Mouse (Mus musculus) heart, postnatal 14 days (tissue): Measurements from ENCODE around the gene Fgf11. TPM values are rescaled to one million over a fixed set of nuclear protein-coding genes. Genes with fewer than 3 reads are reported as not detected.

Experiments
- DNase-seq, 2 experiments: peaks; one replicate each; pipeline ENCODE4 v3.0.0; 2021 to 2022
- intact Hi-C: fragments of 180-260 bp; cut with DNase I; formaldehyde crosslinking; loops from one replicate; pipeline ENCODE4 v1.15.1; 2025
- total RNA-seq, 2 experiments: library from RNA; stranded (reverse); gene quantifications; 2 replicates each; pipeline ENCODE4 v1.2.3; 2021

Fgf11 gene
- total RNA-seq, 2 experiments from 2014 or later = 2.6 to 2.8 TPM

DNA sequence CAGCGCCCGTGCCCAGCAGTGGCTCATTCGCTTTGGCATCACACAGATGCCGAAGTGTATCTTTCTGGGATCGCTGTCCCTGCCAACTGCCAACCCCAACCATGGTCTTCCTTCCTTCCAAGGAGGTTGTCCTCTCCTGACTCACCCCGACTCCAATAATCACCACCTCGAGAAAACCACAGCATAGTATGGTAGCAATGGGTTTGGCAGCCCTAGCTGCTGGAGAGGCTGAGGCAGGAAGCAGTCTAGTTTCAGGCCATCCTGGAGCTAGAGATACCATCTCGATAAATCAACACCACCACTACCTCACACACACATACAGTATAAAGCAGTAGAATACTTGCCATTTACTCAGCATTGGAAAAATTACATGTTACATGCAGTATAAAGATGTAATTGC, 17.2 kb upstream of the Fgf11 start:
- intact Hi-C loops = no loop called here

GRCm38 (mm10) chr11:69818365-69818764, 16.7 kb upstream of the Fgf11 start, which contains the start of gene Spem2:
TSS of gene Spem2 (minus strand) at chr11:69818465.
- intact Hi-C loops = no loop called here
- DNase-seq = no peak

More for the DNA sequence above, 17.2 kb upstream of the Fgf11 start:
- DNase-seq = no peak

GRCm38 (mm10) chr11:69816520-69816919, 14.9 kb upstream of the Fgf11 start:
- intact Hi-C loops = no loop called here
- DNase-seq = no peak

DNA sequence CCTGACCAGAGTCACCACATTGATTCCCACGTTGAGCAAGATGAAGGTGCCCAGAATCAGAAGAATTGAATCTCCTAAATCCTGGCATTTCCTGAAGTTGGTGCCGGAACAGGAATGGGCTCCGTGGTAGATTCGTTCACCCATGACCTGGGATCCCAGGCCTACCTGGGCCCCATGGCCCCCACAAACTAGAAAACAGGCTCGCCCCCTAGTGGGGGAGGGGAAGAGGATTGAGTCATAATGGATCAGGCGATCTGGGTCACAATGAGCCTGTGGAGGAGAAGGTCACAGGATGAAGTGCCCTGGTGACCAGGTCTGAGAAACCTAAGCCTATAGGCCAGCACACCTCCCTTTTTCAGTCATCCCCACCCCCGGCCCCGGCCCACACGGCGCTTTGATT, 13.5 kb upstream of the Fgf11 start, which contains the start of gene Gm39566:
Gene Gm39566 (minus strand): TSS at position 144 of the 400 bp plus-strand sequence.
- DNase-seq = no peak
- intact Hi-C loops = no loop called here

- intact Hi-C loops = no loop called here
Observed at GRCm38 (mm10) chr11:69810280-69810679, 8.6 kb upstream of the Fgf11 start.

GRCm38 (mm10) chr11:69807641-69808040, 6.0 kb upstream of the Fgf11 start:
- intact Hi-C loops = no loop called here
- no peak for DNase-seq

More at GRCm38 (mm10) chr11:69810280-69810679, 8.6 kb upstream of the Fgf11 start:
- DNase-seq = no peak

DNA sequence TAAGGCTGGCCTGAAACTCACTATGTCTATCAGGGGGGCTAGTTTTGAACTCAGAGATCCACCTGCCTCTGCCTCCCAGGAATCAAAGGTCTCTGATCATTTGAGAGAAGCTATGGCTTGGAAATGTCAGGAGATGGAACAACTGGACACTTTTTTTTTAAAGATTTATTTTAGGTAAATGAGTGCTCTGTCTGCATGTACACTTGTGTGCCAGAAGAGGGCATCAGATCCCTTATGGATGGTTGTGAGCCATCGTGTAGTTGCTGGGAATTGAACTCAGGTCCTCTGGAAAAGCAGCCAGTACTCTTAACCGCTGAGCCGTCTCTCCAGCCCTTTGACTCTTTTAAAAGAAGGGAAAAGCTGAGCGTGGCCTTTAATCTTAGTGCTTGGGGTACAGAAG, 4.7 kb upstream of the Fgf11 start:
- intact Hi-C loops = no loop called here
- no peak for DNase-seq

DNA sequence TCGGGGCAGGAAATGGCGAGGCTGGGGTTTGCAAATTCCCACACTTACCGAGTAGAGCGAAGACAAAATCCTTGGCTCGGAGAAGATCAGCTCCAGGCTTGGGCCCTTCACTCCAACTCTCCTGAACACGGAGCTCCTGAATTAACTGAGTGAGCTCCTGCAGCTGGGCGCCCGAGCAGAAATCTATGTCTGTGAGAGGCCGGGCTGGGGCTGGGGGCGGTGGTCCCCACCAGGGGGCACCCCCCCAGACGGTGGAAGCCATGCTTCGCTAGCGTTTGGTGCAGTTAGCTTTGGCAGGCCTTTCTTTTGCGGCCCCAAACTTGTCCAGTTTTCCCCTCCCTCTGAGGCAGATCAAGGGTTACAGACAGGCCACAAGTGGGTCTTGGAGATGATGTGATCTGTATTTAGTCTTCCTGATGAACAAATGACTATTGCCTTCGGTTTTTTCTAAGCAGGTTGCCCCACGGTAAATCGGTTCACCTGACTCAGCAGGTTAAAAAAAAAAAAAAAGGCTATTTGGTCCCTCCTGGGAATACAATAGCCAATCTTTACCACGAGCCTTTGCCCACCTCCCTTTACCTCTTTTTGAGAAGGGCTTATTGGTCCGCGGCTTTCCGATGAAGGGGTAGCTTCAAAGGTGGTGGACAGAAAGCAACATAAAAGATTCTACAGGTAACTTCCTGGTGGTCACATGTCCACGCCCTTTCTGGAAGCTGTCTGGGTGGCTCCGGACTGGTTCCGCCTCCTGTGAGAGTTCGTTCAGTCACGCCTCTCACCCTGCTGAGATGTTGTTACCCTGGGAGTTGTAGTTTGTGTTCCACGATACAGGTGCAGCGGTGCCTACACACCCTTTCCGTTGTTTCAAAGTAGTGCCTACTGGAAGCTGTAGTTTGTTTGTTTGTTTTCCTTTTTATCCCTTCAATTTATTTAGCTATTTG, 3.6 kb upstream of the Fgf11 start, which contains the start of gene Tmem102:
Gene Tmem102 (minus strand): TSS at position 653 of the 938 bp plus-strand sequence.
- intact Hi-C loops = no loop called here
- DNase-seq = peak in 1 of 2 experiments; percentile 19

- DNase-seq = peak in 1 of 2 experiments; percentile 46
- intact Hi-C loops = no loop called here
Observed at GRCm38 (mm10) chr11:69804652-69804940, 2.9 kb upstream of the Fgf11 start.

DNA sequence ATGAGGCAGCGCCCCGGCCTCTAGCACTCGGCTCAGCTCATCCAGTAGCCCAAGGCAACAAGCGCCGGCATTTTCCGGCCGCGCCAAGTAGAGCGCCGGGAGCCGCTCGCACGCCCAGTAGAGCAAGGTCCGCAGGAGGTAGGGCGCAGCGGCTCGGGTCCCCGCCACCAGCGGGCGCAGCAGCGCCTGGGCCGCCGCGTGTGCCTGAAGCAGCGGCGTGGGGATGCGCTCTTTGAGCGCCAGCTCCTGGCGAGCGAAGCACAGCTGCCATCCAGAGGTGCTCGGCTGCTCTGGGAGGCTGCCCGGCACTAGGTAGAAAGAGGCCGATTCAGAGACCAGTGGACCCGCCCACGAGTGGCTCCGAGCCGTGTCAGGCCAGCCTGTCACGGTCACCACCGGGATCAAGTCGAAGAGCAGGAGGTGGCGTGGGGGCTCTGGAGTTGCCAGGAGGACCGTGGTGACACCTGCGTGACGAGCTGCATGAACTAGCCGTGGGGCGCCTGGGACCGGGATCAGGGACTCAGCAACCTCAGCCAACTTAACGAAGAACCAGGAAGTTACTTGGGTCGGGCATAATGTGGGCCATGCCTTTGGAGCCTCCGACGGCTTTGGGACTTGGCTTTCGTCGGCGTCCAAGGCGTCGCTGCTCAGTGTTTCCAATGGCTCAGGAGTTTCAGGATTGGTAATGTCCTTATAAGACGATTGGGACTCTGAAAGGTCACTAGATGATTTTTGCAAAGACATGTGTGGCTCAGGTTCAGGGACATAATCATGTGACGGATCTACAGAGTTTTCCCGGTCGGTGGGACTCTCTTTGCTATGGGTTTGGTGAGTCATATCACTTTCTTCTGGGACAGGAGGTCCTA, 2.4 kb upstream of the Fgf11 start:
- peak; percentile 84 to 86 for DNase-seq
- intact Hi-C loops = loop anchor here (2.0 kb wide), 3 partner anchors 33 to 73 kb away; partner anchors contain the start of genes Nlgn2 and Polr2a

- intact Hi-C loops = loop anchor here (2.0 kb wide), 3 partner anchors 33 to 73 kb away; partner anchors contain the start of genes Nlgn2 and Polr2a
Observed at GRCm38 (mm10) chr11:69803328-69803727, 1.7 kb upstream of the Fgf11 start.

GRCm38 (mm10) chr11:69802648-69803105, 1.0 kb upstream of the Fgf11 start:
- DNase-seq = peak; percentile 92 to 93
- intact Hi-C loops = loop anchor here (2.0 kb wide), 3 partner anchors 34 to 74 kb away; partner anchors contain the start of genes Nlgn2 and Polr2a

More at GRCm38 (mm10) chr11:69803328-69803727, 1.7 kb upstream of the Fgf11 start:
- no peak for DNase-seq

DNA sequence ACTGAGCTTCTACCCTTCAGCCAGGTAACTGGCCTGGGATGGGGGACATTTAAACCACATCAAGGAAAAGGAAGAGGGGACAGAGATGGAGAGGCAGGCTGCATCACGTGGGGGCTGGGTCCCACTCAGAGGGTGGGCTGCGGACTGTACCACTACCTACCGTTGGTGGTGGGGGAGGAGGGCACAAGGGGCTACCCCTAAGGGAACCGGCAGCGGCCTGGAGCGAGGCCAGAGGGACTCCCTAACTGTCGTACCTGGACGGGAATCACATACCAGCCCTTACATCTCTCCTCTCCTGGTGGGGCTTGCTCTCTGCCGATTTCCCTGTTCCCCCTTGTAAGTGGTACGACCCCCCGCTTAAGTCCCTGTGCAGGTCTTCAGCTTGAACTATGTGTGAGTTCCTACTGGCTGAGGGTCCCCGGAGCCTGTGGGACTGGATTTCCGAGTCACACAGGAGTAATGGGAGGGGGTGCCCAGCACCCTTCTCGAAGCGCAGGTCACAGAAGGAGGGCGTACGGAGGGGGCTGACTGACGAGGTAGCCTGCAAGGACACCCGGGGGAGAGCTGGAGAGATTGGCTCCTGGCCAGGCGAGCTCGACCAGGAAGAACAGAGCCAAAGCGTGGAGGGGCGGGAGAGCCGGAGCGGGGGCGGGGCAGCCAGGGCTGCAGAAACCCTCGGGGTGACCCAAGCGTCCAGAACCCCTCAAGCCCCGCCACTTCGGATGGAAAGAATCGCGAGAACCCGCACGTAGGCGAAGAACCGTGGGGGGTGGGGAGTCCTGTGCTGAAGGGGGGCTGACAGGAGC, 1.1 kb downstream of the Fgf11 start:
- intact Hi-C loops = no loop called here
- DNase-seq = peak; percentile 57 to 69

DNA sequence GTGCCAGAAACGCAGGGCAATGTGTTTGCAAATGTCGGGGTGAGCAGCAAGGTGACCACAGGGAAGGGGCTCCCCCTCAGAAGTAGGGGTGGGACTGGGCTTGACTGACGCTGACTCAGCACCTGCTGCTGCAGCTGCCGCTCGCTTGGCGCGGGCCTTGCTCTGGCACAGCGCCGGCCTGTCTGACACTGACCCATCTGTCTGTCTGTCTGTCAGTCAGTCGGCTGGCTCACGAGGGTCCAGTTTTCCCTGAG, 1.6 kb downstream of the Fgf11 start:
- intact Hi-C loops = no loop called here
- peak in 1 of 2 experiments; percentile 21 for DNase-seq

DNA sequence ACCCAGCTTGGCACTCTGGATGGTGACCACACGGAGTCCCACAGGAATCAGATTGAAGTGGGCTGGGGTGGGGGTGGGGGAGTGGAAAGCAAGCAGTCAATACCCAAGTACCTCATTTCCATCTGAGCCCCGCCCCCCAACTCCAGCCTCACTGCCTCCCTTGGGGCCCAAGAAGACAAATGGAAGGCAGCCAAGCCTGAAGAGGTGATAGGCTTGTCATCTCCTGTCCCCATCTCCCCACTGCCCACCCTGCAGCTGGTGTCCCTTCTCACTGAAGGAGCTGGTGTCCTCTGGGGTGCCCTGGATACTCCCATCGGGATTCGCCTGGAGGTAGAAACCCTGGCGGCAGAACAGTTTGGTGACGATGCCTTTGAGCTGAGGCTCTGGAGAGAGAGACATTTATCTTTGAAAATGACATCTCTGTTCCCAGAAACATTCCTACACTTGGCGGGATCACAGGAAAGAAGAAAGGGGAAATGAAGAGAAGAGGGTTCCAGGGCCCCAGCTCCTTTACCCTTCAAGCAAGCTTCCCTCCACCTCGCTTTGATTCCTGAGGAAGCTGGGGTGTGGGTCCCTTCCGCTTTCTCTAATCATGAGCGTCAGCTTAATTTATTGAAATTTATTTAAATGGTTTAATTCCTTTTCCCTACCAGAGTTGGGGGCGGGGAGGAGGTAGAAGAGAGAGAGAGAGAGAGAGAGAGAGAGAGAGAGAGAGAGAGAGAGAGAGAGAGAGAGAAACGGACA, 2.1 kb downstream of the Fgf11 start:
- intact Hi-C loops = no loop called here
- no peak for DNase-seq

GRCm38 (mm10) chr11:69797924-69798323, 3.7 kb downstream of the Fgf11 start:
- intact Hi-C loops = no loop called here
- DNase-seq = no peak

- intact Hi-C loops = loop anchor here (2.0 kb wide), 1 partner anchor 29 kb away; no protein-coding TSS in a partner anchor
- DNase-seq = no peak
Observed at GRCm38 (mm10) chr11:69795983-69796435, 5.6 kb downstream of the Fgf11 start.

- intact Hi-C loops = loop anchor here (2.0 kb wide), 1 partner anchor 29 kb away; no protein-coding TSS in a partner anchor
- DNase-seq = peak; percentile 93
Observed at GRCm38 (mm10) chr11:69795168-69795982, 6.3 kb downstream of the Fgf11 start, which contains the start of gene Chrnb1. TSS of gene Chrnb1 (minus strand) at chr11:69795943.
